Comparison of ENCODE assay signal across 26 mouse cellular contexts in the genomic region with DNA sequence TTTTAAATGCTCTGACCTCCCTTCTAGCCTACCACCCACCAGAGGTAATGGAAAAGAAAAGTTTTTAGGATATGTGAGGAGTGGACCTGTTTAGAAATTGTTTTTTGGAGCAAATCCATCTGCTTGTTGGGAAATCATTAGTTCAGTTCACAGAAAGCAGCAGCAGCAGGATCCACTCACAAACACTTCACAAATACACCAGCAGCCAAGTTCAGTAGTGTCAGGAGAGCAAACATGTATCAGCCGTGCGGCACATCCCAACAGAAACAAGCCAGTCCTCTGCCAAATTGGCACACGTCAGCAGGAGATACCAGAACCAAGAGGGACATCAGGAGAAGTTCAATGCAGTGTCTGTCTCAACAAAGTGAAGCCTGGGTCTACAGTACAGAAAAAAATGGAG.
DNase-seq lines count a peak whose midpoint lies in the region; ATAC-seq lines count a peak whose summit lies in the region.
"Had no signal": no experiment of that assay in that cellular context is flagged by ENCODE, and none has a peak within 500 bp of the region (broad histone marks: within the 10 kb centered on the region; RNA-seq: fewer than 3 reads in every experiment).

No protein-coding gene starts in this region.

- no peak overlapping the region for H3K9ac ChIP-seq in lung, embryonic 15.5 days
- no peak overlapping the region for H3K9ac ChIP-seq in hindbrain, embryonic 12.5 days
- H3K9ac ChIP-seq: embryonic facial prominence, embryonic 12.5 days; embryonic facial prominence, embryonic 15.5 days; forebrain, postnatal 0 days; heart, embryonic 12.5 days; heart, embryonic 15.5 days; hindbrain, embryonic 15.5 days had no signal

- H3K4me1 ChIP-seq in lung, embryonic 15.5 days = no peaks in the 10 kb centered on the region
- no peaks in the 10 kb centered on the region for H3K4me1 ChIP-seq in hindbrain, embryonic 12.5 days
- H3K4me1 ChIP-seq: embryonic facial prominence, embryonic 12.5 days; embryonic facial prominence, embryonic 15.5 days; heart, embryonic 12.5 days; heart, embryonic 15.5 days; hindbrain, embryonic 15.5 days had no signal

- 49% methylated on average over 3 of the region's 3 CpGs for WGBS in lung, embryonic 15.5 days
- WGBS in hindbrain, embryonic 12.5 days = 93% methylated on average over 3 of the region's 3 CpGs

- intact Hi-C loops in left cerebral cortex, postnatal 14 days (cut with DNase I) = no loop called here
- intact Hi-C loops in heart, postnatal 14 days (cut with DNase I) = no loop called here

- H3K4me3 ChIP-seq in lung, embryonic 15.5 days = no peak overlapping the region
- no peak overlapping the region for H3K4me3 ChIP-seq in hindbrain, embryonic 12.5 days
- H3K4me3 ChIP-seq: embryonic facial prominence, embryonic 12.5 days; embryonic facial prominence, embryonic 15.5 days; gastrocnemius, adult 2 months; heart, embryonic 12.5 days; heart, embryonic 15.5 days; hindbrain, embryonic 15.5 days had no signal

- no peak overlapping the region for H3K4me2 ChIP-seq in lung, embryonic 15.5 days
- no peak overlapping the region for H3K4me2 ChIP-seq in hindbrain, embryonic 12.5 days (replicated peaks)
- H3K4me2 ChIP-seq: embryonic facial prominence, embryonic 12.5 days; embryonic facial prominence, embryonic 15.5 days; heart, embryonic 12.5 days; heart, embryonic 15.5 days; hindbrain, embryonic 15.5 days had no signal

- H3K27ac ChIP-seq in lung, embryonic 15.5 days = no peak overlapping the region
- H3K27ac ChIP-seq in hindbrain, embryonic 12.5 days = no peak overlapping the region
- H3K27ac ChIP-seq: embryonic facial prominence, embryonic 12.5 days; embryonic facial prominence, embryonic 15.5 days; gastrocnemius, adult 2 months; heart, embryonic 15.5 days; hindbrain, embryonic 15.5 days had no signal

- no peaks in the 10 kb centered on the region for H3K36me3 ChIP-seq in lung, embryonic 15.5 days
- H3K36me3 ChIP-seq in hindbrain, embryonic 12.5 days = no peaks in the 10 kb centered on the region
- H3K36me3 ChIP-seq: embryonic facial prominence, embryonic 12.5 days; embryonic facial prominence, embryonic 15.5 days; heart, embryonic 12.5 days; heart, embryonic 15.5 days; hindbrain, embryonic 15.5 days had no signal

- DNase-seq in lung, adult 18-20 months = peak; percentile 12 to 54
- peak; percentile 69 for DNase-seq in lung, postnatal 10 days
- peak; percentile 79 for DNase-seq in lung, postnatal 36 days
- no peak for DNase-seq in heart, adult 8-10 months (ENCODE audit: low spot score)
- no peak for DNase-seq in left cerebral cortex, postnatal 14 days (ENCODE audit: low spot score in 2 of 2)
- no peak for DNase-seq in heart, postnatal 14 days
- DNase-seq: adrenal gland, adult 8-10 months; adrenal gland, postnatal 25 days; cerebellum, adult 11-12 months; cerebellum, adult 9-10 months; cerebellum, postnatal 14 days; forebrain, postnatal 0 days; gastrocnemius, adult 2 months; gastrocnemius, postnatal 14 days; heart, adult 11 months; heart, postnatal 10 days; heart, postnatal 4 days had no signal

- H3K9me3 ChIP-seq in lung, embryonic 15.5 days = no peaks in the 10 kb centered on the region
- no peaks in the 10 kb centered on the region for H3K9me3 ChIP-seq in hindbrain, embryonic 12.5 days (replicated peaks)
- H3K9me3 ChIP-seq: embryonic facial prominence, embryonic 12.5 days; embryonic facial prominence, embryonic 15.5 days; heart, embryonic 12.5 days; heart, embryonic 15.5 days; hindbrain, embryonic 15.5 days had no signal

- ATAC-seq in lung, embryonic 15.5 days (ENCODE audit: borderline replicate concordance, extremely low read depth, low FRiP score, low TSS enrichment) = peak; percentile 96
- ATAC-seq in hindbrain, embryonic 12.5 days (ENCODE audit: low FRiP score) = no peak
- ATAC-seq: activated CD4-positive, CD25-positive, alpha-beta regulatory T cell, adult 4 months; forebrain, embryonic 14.5 days; forebrain, postnatal 0 days had no signal

- H3K27me3 ChIP-seq in lung, embryonic 15.5 days = no peaks in the 10 kb centered on the region
- H3K27me3 ChIP-seq in hindbrain, embryonic 12.5 days = no peaks in the 10 kb centered on the region
- H3K27me3 ChIP-seq: embryonic facial prominence, embryonic 12.5 days; embryonic facial prominence, embryonic 15.5 days; heart, embryonic 12.5 days; heart, embryonic 15.5 days; hindbrain, embryonic 15.5 days had no signal

Comparison
In these comparisons a context has a peak if more than half of its experiments do, and no peak if none do; other contexts are left out.
1. DNase-seq: peak in lung, adult 18-20 months (2 of 2), lung, postnatal 10 days (single experiment) and lung, postnatal 36 days (single experiment); none in heart, adult 8-10 months (single experiment), left cerebral cortex, postnatal 14 days (0 of 2) and heart, postnatal 14 days (0 of 2).